Mouse (Mus musculus): Measurements from ENCODE around the gene Slit1. TPM values are rescaled to one million over a fixed set of nuclear protein-coding genes. Genes with fewer than 3 reads are reported as not detected.
A peak's percentile ranks its signal among the peaks of the same experiment; 100 is the strongest.

Gene Slit1
- 3.2 and 3.4 TPM in 2 replicates for polyA plus RNA-seq (2015; fragmentation: Nextera tagmentation; extraction: Ambion mirVana)

DNA sequence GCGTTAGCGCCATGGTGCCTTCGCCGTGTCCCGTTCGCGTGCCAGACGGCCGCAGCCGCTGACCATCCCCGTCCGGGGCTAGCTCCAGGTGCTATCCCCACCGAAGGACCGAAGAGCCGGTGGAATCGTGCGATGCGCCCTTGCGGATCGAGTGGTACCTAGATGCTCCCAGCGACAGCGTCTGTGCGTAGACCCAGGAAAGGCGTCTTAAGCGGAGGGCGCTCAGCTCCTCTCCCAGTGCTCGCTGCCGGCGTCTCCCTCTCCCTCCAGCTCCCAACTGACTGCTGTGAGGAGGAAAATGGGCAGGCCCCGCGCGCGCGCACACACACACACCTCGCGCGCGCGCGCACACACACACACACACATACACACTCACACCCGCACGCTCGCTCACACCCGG is at the start of gene Slit1:
Gene Slit1, minus strand, starts transcription at position 270 of the 400 bp plus-strand sequence.
- no peaks in the 10 kb centered on the region for H3K36me3 ChIP-seq (ENCODE audit: insufficient read depth, low read length)
- H3K9ac ChIP-seq (ENCODE audit: low read depth, low read length) = peak within 1 kb of the TSS; percentile 35; the same call in 1 of the 2 replicates
- no peak within 1 kb of the TSS for H3K27ac ChIP-seq
- TF ChIP-seq CTCF (IDR thresholded peaks at IDR 0.05; ENCODE audit: low read depth) = no peak
- H3K4me3 ChIP-seq (replicated peaks; ENCODE audit: low read depth, low read length) = peak within 1 kb of the TSS; percentile 37
- WGBS = under 1% methylated on average over 42 of the region's 44 CpGs
- no peak for DNase-seq (ENCODE audit: low spot score)
- no peaks in the 10 kb centered on the region for H3K9me3 ChIP-seq (replicated peaks; ENCODE audit: low read length)
- peaks cover 21% of the 10 kb centered on the region; the same call in 1 of the 2 replicates for H3K27me3 ChIP-seq (ENCODE audit: insufficient read depth, low read length)
- ATAC-seq (replicated peaks; ENCODE audit: low FRiP score, low read depth) = 0 out of 2 replicates have a peak, but pooled peaks have one; percentile 1
- peaks cover 19% of the 10 kb centered on the region; the same call in 1 of the 2 replicates for H3K4me1 ChIP-seq (replicated peaks; ENCODE audit: insufficient read depth, low read length)
- peak within 1 kb of the TSS; percentile 74 for H3K4me2 ChIP-seq (ENCODE audit: low read length)

DNA sequence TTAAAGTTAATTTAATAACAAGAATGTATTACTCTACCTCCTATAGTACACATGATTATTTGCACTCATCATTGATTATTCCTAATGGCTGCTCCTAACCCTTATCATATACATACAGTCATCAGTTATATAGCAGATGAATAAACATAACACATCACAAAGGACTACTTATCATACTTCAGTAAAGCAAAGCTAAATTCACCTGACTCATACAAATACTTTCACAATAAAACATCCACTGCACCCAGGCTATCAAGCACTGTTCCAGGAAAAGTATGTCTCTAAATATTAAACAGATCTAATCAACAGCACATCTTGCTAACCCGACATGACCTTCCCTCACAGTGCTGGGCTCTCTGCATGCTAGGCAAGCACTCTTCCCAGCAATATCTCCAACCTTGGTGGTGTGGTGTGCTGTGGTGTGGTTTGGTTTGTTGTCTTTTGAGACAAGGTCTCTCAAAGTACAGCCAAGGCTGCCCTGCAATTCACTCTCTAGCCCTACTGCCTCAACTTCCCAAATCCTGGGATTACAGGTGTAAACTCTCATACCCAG is 49.5 kb upstream of the Slit1 start:
- no peak for TF ChIP-seq CTCF (IDR thresholded peaks at IDR 0.05; ENCODE audit: low read depth)
- ATAC-seq (replicated peaks; ENCODE audit: low FRiP score, low read depth) = no peak
- Histone ChIP-seq H3K4me3 (replicated peaks; ENCODE audit: low read depth, low read length) (no peak overlapping the region), H3K27me3 (ENCODE audit: insufficient read depth, low read length) (no peaks in the 10 kb centered on the region), H3K27ac (peak overlapping the region; percentile 80; the same call in 1 of the 2 replicates), H3K36me3 (ENCODE audit: insufficient read depth, low read length) (no peaks in the 10 kb centered on the region), H3K9ac (ENCODE audit: low read depth, low read length) (0 out of 2 replicates have a peak overlapping the region, but pooled peaks have one; percentile 13), H3K4me2 (ENCODE audit: low read length) (no peak overlapping the region), H3K9me3 (replicated peaks; ENCODE audit: low read length) (no peaks in the 10 kb centered on the region), H3K4me1 (replicated peaks; ENCODE audit: insufficient read depth, low read length) (no peaks in the 10 kb centered on the region; the same call in 1 of the 2 replicates)
- DNase-seq (ENCODE audit: low spot score) = no peak
- 68% methylated on average over 1 of the region's 1 CpGs for WGBS

- no peak overlapping the region for H3K4me3 ChIP-seq (replicated peaks; ENCODE audit: low read depth, low read length)
- TF ChIP-seq CTCF (IDR thresholded peaks at IDR 0.05; ENCODE audit: low read depth) = peak; percentile 61
- no peaks in the 10 kb centered on the region for H3K9me3 ChIP-seq (replicated peaks; ENCODE audit: low read length)
- H3K4me2 ChIP-seq (ENCODE audit: low read length) = no peak overlapping the region
- DNase-seq (ENCODE audit: low spot score) = no peak
- no peaks in the 10 kb centered on the region; the same call in 1 of the 2 replicates for H3K4me1 ChIP-seq (replicated peaks; ENCODE audit: insufficient read depth, low read length)
- 92% methylated on average over 2 of the region's 2 CpGs for WGBS
- H3K9ac ChIP-seq (ENCODE audit: low read depth, low read length) = no peak overlapping the region
- 0 out of 2 replicates have a peak overlapping the region, but pooled peaks have one; percentile 9 for H3K27ac ChIP-seq
- no peak for ATAC-seq (replicated peaks; ENCODE audit: low FRiP score, low read depth)
- H3K27me3 ChIP-seq (ENCODE audit: insufficient read depth, low read length) = no peaks in the 10 kb centered on the region
- 0 out of 2 replicates have a peak, but pooled peaks cover under 1% of the 10 kb centered on the region for H3K36me3 ChIP-seq (ENCODE audit: insufficient read depth, low read length)
These were observed 47.9 kb upstream of the Slit1 start for GRCm38 (mm10) chr19:41791384-41791783.

- DNase-seq (ENCODE audit: low spot score) (no peak), ATAC-seq (replicated peaks; ENCODE audit: low FRiP score, low read depth) (no peak)
- H3K4me2 ChIP-seq (ENCODE audit: low read length) = no peak overlapping the region
- WGBS = 62% methylated on average over 10 of the region's 10 CpGs
- H3K27me3 ChIP-seq (ENCODE audit: insufficient read depth, low read length) = no peaks in the 10 kb centered on the region
- no peak overlapping the region for H3K9ac ChIP-seq (ENCODE audit: low read depth, low read length)
- no peak for TF ChIP-seq CTCF (IDR thresholded peaks at IDR 0.05; ENCODE audit: low read depth)
- no peaks in the 10 kb centered on the region for H3K9me3 ChIP-seq (replicated peaks; ENCODE audit: low read length)
- no peak overlapping the region for H3K27ac ChIP-seq
- peaks cover 12% of the 10 kb centered on the region; the same call in 1 of the 2 replicates for H3K36me3 ChIP-seq (ENCODE audit: insufficient read depth, low read length)
- H3K4me1 ChIP-seq (replicated peaks; ENCODE audit: insufficient read depth, low read length) = no peaks in the 10 kb centered on the region
- no peak overlapping the region for H3K4me3 ChIP-seq (replicated peaks; ENCODE audit: low read depth, low read length)
These were observed 45.9 kb upstream of the Slit1 start for GRCm38 (mm10) chr19:41789110-41789961.

DNA sequence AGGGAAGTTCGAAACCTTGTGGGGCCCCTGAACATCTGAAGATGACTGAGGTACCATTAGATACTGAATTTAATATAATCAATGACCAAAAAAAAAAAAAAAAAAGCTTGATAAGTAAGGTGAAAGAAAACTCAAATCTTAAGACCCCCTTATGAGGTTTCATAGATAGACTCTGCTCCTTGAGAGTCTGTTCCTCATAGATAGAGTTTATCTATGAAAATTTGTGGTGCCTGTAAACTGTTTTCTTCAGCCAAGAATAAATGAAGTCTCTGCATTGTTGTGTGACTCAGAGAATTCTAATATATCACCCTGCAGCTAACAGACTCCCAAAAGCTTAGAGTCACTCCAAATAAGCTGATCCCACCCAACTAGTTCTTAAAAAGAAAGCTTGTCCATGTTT is 43.4 kb upstream of the Slit1 start:
- Histone ChIP-seq H3K36me3 (ENCODE audit: insufficient read depth, low read length) (peaks cover 12% of the 10 kb centered on the region; the same call in 1 of the 2 replicates), H3K4me1 (replicated peaks; ENCODE audit: insufficient read depth, low read length) (no peaks in the 10 kb centered on the region), H3K27ac (no peak overlapping the region), H3K9me3 (replicated peaks; ENCODE audit: low read length) (no peaks in the 10 kb centered on the region), H3K4me2 (ENCODE audit: low read length) (no peak overlapping the region), H3K4me3 (replicated peaks; ENCODE audit: low read depth, low read length) (no peak overlapping the region), H3K27me3 (ENCODE audit: insufficient read depth, low read length) (no peaks in the 10 kb centered on the region), H3K9ac (ENCODE audit: low read depth, low read length) (no peak overlapping the region)
- no peak for TF ChIP-seq CTCF (IDR thresholded peaks at IDR 0.05; ENCODE audit: low read depth)
- WGBS = 89% methylated on average over 1 of the region's 1 CpGs
- no peak for DNase-seq (ENCODE audit: low spot score)
- ATAC-seq (replicated peaks; ENCODE audit: low FRiP score, low read depth) = no peak

- ATAC-seq (replicated peaks; ENCODE audit: low FRiP score, low read depth) (no peak), DNase-seq (ENCODE audit: low spot score) (no peak)
- peak; percentile 52; the same call in 1 of the 2 replicates for TF ChIP-seq CTCF (IDR thresholded peaks at IDR 0.05; ENCODE audit: low read depth)
- H3K9me3 ChIP-seq (replicated peaks; ENCODE audit: low read length) = no peaks in the 10 kb centered on the region
- no peaks in the 10 kb centered on the region for H3K4me1 ChIP-seq (replicated peaks; ENCODE audit: insufficient read depth, low read length)
- 88% methylated on average over 6 of the region's 6 CpGs for WGBS
- H3K4me2 ChIP-seq (ENCODE audit: low read length) = no peak overlapping the region
- no peak overlapping the region for H3K4me3 ChIP-seq (replicated peaks; ENCODE audit: low read depth, low read length)
- peaks cover 34% of the 10 kb centered on the region for H3K36me3 ChIP-seq (ENCODE audit: insufficient read depth, low read length)
- no peak overlapping the region for H3K27ac ChIP-seq
- no peak overlapping the region for H3K9ac ChIP-seq (ENCODE audit: low read depth, low read length)
- no peaks in the 10 kb centered on the region for H3K27me3 ChIP-seq (ENCODE audit: insufficient read depth, low read length)
These were observed 34.0 kb upstream of the Slit1 start for GRCm38 (mm10) chr19:41777514-41777913.
